Mouse (Mus musculus) gastrocnemius, postnatal 10 days (tissue): ENCODE measurements at regions not wholly inside any gene's neighbourhood (a gene's known extent, or its start where the extent isn't known, plus 50 kb on each side); places are given as distances from the start of the nearest gene placed in this dataset.
A peak's percentile ranks its signal among the peaks of the same experiment; 100 is the strongest.

Source experiments
- DNase-seq: peaks from one replicate; pipeline ENCODE4 v3.0.0; 2021; ENCODE audit warnings: mixed read lengths

DNA sequence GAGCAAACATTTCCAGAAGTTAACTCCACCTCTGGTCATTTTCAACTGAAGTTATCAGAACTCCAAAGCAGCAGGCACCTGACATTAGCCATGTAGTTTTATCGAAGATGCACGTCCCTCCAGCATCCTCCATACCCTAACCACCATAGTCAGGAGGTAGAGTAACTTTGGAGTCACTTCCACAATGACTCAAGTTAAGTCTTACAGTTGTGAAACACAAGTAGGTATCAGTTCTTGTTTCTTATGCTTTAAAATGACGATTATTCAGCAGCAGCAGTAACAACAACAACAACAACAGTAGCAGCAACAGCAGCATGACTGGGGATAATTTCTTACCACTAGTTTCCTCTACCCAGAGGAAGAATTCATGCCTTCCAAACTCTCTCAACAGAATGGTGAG lies 51.3 kb upstream of the Tank start:
- DNase-seq = no peak

DNA sequence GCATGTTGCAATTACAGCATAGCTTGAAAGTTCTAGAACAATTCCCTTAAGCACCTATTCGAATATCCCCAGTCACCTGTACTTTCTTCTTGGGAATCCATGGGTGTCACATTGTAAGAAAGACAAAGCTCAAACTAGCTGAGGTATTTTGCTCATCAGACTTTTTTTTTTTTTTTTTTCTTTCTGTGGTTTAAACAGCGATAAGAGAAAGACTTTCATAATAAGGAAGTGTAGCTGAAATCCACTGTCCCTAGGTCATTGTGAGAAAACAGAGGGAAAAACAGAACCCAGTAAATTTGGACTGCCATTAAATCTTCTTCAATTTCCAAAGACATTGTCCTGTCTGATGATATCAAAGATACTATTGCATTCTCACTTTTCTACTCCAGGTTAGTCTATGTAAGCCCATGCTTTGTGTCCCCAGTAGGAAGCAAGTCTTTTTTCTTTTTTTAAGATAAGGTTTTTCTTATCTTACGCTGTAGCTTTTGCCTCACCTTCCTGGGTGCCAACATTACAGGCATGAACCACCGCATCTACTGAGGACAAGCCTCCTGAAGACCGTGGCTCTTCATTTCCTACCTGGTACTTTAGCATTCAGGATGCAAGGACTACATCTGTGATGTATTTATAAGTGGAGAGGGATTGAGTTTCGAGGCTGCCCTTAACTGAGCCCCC lies 54.2 kb upstream of the Tank start:
- no peak for DNase-seq

DNA sequence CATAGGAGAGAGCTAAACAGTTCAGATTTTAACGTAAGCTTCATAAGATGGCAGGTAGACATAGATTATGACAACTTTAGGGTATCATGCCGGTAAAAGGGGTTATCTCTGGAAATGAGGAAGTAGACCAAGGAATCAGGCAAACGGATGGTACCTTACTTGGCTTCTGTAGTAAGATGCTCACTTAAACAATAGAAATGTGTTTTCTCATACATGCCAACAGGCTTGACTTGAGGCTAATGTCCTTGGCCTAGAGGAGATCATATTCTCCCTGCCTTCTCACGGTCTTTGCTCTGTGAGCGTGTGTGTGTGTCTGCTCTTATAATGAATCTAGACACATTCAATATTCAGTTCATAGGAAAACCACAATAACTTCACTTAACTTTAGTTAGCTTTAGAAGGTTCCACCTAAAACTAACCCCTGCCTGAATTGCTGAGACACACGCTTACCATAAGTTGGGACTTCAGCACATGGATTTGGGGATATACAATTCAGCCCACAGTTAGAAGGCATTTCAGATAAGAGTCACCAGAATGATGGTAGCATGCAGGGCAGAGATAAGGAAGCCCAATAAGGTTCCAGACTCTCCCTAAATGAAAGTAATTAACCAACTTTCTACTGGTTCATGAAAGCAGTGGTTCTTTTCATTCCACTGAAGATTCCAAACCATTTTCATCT lies 63.8 kb upstream of the Tank start:
- DNase-seq = no peak

DNA sequence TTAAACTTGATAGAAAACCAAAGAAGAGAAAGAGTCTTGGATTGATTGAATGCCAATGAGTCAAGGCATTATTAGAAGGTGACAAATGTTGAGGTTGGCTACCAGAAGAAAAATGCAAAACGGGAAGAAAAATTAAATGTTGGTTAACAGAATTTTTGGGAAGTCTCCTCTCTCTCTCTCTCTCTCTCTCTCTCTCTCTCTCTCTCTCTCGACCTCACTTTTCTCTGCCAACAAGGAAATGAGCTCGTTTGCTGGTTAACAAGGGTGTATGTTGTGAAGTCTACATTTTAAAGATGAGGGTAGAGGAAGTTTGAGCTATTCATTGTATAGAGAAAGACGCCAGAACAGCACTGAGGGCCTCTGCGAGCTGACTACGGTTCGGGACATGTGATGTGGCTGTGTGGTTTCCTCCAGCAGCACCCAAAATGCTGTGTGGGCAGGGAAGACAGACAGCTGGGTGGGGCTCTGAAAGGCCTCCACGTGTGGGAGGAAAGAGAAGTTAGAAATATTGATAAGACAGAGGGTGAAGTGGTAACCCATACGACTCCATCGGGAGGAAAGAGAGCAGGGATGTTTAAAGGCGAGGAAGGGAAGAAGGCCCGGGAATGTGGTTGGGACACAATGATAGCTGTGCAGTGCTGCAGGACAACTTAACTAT lies 64.5 kb upstream of the Tank start:
- DNase-seq = no peak

DNA sequence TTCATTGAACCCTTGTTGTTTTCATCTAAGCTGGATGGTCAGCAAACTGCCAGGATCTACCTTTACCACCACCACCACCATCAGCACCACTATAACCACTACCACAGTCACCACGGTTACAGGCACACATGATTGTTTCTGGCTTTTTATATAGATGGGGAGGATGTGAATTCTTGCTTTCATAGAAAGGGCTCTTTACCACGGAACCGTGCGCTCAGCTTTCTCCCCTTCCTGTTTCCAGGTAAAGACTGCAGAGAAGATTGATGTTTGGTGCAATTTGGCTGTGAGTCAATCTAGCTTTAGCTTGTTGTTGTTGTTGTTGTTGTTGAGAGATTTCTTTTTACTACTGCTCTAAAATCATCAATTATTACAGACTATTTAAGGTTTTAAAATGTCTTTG lies 74.8 kb upstream of the Tank start:
- no peak for DNase-seq

DNA sequence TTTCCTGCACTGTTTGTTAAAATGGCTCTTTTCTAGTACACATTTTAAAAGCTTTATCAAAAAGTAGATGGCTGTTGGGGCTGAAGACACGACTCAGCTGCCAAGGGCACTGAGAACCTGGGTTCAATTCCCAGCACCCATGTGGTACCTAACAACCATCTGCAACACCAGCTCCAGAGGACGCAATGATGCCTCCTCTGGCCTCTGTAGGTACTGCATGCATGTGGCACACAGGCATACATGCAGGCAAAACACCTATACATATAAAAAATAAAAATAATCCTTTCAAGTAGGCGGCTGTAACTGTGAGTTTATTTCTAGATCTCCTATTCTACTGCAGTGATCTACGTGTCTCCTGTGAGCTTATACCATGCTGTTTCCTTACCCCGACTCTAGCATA lies 76.5 kb upstream of the Tank start:
- no peak for DNase-seq

DNA sequence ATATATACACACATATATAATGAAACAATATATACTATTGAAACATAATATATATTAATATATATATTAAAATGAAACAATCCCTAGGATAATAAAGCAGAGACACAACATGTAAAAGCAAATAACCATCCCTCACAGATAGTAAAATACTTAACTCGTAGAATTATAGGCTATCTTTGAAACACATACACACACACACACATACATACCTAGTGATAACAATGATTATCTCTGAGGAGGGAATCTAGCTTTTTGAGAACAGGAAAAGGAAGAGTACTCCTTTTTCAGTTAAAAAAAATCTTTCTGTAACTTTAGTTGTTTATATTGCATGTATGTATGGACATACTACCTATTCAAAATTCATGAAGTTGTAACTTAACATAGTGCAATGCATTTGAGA lies 79.1 kb upstream of the Tank start:
- no peak for DNase-seq

DNA sequence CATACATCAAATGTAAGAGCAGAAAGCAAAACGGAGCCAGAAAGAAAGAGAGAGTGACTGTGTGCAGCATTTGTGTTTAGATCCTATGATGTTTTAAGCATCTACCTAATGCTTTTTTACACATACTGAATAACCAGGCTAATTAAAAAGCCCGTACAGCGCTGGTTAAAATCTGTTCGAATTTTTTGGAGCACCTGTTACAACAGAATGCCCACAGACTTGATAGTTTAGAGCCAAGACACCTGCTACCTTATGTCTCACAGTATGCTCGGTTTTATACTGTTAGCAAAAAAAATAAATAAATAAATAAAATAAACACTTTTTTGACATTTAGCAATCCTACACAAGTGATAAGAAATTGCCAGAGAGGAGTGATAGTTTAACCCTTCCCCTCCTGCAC lies 80.5 kb upstream of the Tank start:
- DNase-seq = no peak

DNA sequence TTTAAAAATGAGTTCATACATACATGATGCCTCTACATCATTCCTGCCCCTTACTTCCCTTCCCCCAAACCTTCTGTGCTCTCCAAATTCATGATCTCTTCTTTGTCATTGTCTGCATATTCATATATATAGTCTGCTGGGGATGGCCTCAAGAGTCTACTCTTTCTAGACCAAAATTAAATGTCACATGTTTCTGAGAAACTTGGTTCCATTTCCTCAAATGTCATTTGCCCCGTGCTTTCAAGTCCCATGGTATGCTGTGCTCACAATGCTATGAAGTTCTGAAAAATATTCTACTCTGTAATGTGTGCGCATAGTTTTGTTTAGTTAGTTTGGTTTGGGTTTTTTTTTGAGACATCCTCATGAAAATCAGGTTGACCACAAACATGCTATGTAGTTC lies 81.4 kb upstream of the Tank start:
- no peak for DNase-seq

DNA sequence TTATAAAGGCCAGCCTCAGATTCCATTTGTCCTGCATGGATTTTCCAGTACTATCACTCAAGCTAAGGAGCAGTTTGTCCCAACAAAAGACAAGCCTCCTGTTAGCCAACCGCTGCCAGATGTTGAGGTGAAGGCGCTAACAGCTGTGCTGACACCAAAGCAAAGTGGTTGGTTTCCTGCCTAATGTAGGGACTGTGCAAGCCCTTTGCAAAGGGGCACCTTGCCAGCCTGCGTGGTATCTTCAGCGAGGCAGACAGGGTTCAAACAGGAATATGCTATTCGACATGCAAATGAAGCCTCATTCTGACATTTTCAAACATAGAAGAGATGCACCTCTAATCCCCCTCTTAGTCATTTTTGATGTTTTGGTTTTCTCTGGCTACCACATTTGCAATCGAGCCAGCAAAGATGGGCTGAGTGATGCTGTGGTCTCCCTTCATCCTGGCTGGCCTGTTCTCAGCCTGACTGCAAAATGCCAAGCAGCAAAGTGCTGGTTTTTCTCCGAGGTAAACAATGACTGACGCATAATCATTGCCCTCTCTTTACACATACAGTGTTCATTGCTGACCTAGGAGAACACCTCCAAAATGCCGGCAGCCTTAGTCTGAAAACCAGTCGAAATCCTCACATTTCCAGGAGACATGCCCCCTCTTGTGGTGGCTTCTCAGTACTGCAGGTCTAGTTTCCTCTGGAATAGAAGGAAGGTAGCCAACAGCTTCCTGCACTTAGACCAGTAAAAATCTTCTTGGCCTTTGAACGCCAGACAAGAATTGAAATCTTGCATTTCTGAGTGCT lies 84.3 kb upstream of the Tank start:
- DNase-seq = peak; percentile 80

DNA sequence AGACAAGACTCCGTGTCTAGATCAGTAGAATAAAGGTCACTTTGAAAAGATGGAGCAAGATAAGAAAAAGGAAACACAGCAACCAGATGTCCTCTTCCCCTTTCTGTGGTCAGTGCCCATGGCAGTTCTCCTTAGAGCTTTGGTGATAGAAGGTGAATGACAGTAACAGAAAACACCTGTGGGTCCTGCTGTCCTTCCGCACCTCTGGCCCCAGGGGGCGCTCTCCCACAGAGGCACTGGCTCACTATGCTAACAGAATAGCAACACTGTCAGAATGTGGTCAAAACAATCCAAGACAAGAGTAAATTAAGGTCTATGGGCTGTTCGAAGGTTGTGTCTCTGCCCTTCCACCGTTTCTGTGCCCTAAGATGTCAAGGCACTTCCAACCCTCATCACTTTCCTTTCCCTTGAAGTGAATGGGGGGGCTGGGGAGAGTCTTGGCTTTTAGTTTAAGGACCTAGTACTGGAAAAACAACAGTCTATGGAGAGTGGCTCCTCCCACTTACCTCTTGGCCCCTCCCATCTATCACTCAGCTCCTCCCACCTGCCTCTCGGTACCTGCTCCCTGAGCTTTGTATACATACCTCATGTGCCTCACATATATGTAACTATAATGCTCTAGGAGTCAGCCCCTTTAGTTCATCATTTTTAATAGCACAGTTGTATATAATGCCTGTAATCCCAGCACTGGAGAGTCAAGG lies 86.2 kb upstream of the Tank start:
- peak; percentile 30 for DNase-seq

DNA sequence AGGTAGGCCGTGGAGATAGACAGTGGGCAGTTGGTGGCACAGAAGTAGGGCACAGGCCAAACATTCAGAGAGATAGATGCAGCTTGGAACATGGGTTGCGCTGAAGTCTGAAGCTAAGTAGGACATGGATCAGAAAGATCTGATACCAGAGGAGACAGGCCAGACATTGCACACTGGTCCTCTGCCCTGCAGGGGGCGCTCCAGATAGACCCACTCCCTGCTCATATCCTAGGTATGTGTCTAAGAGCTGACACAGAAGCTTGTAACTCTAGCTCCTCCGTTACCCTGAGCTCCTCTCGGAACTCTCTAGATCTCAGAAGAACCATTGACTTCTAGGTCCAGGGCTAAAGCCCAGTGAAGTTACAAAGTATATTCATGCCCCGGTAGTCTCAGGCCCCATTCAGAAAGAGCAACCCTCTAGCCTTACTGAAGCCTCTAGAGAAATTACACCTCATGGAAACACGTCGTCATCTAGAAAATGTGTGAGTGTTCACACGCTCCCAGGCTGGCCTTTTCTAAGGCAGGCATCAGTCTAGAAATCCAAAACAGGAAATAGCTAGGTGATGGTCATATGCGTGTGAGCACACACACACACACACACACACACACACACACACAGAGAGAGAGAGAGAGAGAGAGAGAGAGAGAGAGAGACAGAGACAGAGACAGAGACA lies 87.8 kb upstream of the Tank start:
- no peak for DNase-seq

DNA sequence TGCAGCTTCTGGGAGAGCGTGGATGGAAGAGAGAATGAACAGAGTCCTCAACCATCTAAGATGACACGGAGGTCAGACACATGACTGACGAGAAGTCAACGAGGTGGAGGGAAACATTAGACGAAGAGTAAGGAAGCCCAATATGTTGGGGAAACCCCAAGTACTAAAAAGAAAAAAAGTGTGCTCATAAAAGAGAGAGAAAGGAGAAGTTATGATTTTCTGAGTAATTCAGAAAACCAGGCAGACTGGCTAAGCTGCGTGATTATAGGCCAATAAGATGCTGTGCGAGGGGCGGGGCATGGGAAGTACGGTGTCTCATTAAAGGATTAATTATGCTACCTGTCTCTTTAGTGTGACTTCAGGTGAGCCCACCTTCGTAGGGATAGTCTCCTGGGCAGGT lies 88.6 kb upstream of the Tank start:
- DNase-seq = no peak

DNA sequence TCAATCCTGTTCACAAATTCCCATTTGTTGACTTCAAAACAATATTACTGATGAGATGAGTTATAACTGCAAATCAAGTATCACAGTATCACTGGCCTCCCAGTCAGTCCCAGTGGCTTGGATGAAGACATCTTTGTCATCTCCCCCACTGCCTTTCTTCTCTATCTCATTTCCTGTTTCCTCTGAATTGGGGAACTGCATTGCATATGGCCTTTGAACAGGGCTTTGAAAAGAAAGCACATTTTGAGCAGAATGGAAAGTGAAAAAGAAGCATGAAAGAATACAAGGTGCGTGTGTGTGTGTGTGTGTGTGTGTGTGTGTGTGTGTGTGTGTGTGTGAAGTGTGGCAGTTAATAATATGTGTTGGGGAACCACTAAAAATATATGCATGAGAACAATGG lies 94.6 kb upstream of the Tank start:
- no peak for DNase-seq

DNA sequence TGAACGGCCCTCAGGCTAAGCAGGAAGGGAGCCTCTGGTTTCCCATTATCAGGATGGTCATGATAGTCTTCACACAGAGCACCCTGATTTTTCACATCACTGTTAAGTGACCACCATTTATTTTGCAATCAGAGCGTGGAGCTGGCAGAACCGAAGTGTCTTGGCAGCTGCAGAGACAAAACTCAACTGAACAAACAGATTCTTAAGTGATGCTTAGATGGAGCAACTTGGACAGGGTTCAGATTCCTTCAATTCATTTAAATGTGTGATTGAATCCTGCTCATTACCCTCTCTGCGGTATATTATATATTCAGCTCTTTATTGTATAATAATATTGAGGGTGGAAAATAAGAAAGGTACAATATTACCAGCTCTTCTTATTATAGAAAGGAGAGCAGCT lies 101.7 kb upstream of the Tank start:
- no peak for DNase-seq

DNA sequence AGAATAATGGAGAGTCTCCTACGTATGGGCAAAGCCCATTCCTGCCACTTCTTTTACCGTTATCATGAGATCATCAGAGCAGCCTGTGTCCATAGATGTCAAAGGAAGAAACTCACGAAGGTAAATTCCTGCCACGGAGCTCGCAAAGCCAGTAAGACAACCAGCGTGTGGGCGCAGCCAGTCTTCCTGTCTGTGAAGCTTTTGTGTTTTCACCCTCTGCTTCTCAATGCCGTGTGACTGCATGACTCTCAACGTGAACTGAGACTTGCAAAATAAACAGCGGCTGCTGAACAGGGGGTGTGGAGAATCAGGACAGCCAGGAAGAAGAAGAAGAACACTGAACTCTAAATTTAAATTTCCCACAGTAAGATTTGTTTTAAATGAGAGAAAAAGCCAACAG lies 103.8 kb upstream of the Tank start:
- no peak for DNase-seq

DNA sequence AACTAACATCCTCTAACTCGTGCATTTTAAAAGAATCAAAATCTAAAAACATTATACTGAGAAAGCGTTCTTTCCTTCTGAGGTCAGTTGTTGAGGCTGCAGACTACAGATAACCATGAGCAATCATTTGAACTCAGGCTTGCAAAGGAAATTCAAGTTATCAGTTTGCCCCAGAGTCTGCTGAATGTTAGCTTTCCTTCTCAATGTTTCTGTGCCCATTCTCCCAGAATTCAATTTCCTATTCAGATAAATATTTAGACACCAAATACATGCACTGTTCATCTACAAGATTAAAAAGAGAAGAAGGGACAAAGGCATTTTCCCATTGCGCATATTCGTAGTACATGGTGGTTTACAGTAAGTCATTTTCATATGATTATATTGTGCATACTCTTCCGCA lies 107.9 kb upstream of the Tank start:
- no peak for DNase-seq

DNA sequence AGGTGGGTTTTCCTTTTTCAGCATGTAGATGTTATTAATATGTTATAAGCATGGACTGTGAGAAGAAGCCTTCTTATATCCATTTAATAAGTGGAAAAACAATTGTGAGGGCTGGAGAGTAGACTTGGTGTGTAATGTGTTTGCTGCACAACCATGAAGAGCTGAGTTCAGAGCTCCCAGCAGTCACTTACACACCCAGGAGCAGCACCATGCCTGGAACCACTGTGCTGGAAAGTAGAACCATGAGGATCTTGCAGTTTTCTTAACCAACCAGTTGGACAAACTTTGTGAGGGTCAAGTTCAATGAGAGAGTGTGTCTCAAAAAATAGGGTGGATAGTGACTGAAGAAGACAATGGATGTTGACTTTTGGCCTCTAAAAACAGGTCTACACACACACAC lies 108.3 kb upstream of the Tank start:
- DNase-seq = no peak

DNA sequence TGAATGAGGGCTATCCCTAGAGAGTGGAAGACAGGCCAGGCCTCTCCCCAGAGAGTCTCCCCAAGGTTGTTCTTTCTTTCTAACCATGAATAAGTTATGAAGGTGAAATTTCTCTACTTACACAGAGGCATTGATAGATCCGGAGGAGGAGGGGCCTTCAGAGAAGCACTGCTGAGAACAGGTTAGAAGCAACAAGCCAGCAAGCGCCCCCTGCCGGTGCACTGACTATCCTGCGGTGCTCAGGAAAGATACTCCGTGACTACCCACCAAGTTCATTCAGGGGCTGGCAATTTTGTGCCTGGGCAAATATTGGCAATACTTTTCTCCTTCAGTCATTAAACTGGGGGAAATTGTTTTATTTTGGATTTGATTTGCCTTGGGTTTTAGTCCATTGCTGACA lies 122.5 kb upstream of the Tank start:
- peak; percentile 73 for DNase-seq

DNA sequence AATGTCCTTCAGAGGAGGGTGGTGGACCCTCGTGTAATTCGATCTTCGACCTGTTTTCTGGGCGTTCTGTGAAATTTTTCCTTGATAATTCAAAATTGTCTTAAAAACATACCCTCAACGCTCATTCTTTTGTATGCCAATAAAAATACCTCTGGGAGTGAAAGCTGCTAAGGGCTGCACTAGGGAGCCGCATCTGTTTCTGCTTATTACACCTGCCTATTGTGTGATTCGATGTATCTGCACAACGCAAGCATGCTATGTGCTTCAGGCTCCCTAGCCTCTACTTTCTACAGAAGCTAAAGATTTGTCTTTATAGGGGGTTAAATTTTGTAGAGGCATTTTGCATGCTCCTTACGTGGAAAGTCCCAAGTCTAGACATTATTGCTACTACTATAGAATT lies 123.7 kb upstream of the Tank start:
- DNase-seq = no peak

DNA sequence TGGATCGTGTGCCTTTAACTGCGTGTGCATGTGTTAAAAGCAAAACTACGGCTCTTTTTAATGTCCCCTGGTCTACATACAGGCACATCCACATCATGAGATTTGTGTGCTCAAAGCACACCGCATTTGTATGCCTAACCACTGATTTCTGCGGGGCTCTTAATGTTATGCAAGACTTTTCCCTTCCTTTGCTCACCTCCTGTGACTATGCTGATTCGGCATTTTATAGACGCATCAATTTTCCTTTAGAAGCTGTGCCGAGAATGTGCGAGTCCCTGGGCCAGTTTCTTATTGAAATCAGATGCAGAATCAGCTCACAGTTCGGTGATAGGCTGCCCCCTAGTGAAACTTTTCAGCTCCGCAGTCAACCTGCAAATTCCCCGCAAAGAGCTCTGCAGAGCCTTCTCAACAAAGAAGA lies 124.1 kb upstream of the Tank start:
- DNase-seq = peak; percentile 87
